Mouse (Mus musculus) CD4-positive, CD25-positive, alpha-beta regulatory T cell, adult 2 months (primary cell): ENCODE measurements around the gene Slc35d3.

ENCODE experiments used
- DNase-seq: peaks from one replicate; pipeline ENCODE4 v3.0.0-alpha.2; 2012; ENCODE audit warnings: low read depth, low spot score

The Slc35d3 gene

DNA sequence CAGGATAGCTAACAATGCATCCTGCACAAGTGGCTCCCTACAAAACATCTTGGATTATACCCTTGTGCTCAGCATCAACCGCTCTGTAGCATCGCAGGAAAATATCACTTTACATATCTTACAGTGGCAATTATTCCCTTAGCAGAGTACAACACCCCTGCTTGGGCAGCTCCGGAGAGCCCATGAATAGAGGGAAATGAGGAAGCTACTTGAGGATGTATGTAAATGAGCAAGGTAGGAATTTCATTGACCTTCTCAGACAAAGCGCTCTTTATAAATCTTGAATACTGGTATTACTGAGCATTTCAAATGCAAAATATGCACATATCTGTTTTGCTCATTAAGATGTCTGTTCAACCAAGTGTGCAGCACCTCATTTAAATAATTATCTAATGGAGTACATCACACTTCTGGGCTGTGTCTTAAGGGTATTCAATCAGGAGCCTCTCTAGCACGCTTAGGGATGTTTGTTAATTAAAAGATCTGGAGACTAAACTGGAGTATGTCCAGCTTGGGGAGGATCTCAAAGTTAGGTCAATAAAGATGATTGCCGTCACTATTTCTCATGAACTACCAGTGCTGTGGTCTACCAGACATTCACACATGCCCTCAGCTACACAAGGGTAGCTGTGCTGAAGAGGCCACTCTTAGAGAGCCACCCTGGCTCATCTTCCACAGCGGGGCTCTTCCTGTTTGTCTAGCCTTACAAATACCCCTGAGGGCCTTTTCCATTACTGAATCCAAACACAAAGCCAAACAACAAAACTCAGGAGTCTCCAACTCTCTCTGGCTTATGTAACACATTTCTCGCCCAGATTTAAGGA, 15.2 kb downstream of the Slc35d3 start:
- no peak for DNase-seq

DNA sequence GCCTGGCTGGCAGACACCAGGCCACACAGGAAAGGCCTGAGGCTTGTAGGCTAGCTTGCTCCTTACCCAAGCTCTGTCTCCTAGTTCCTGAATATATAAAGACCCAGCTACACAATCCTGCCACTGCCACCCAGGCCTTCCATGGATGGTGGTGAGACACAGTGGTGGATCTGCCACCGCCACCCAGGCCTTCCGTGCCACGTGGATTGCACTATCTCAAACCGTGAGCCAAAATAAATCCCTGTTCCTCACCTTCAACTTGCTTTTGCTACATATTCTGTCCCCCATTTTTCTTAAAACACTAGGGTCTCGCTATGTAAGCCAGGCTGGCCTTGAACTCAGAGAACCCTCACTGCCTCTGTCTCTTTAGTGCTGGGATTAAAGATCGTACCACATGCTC, 17.0 kb downstream of the Slc35d3 start:
- DNase-seq = no peak

GRCm38 (mm10) chr10:19831072-19831849, 20.0 kb downstream of the Slc35d3 start:
- DNase-seq = no peak

GRCm38 (mm10) chr10:19820986-19821385, 30.3 kb downstream of the Slc35d3 start:
- DNase-seq = no peak

DNA sequence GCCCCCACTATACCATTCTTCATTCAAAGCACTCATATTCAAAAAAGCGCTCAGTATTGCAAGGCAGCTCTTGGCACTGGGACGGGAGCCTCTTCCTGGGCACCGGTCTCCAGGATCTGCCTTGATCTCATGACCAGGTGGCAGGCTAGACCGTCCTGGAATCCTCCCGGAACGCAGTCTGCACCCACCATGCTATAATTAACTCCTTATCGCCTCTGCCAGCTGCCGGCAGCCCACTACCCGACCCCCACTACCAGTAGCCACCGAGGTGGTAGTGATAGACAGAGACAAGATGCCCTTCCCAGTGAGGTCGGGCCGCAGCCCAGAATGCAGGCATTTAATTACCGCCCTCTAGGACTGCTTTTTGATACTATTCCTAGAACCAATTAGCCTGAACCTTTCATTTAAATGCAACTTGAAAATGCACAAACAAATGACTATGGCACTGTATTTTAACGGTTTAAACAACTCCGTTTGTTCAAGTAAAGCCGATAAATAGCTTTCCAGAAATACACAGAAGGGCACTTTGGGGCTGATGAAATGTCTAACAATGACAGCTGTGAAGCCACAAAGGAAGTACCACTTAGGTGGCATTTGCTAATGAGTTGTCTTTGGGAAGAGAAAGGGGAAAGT, 32.4 kb downstream of the Slc35d3 start:
- DNase-seq = no peak

GRCm38 (mm10) chr10:19815371-19815770, 35.9 kb downstream of the Slc35d3 start:
- no peak for DNase-seq

GRCm38 (mm10) chr10:19811436-19812172, 39.7 kb downstream of the Slc35d3 start:
- peak; percentile 53 for DNase-seq

GRCm38 (mm10) chr10:19804763-19805162, 46.5 kb downstream of the Slc35d3 start:
- DNase-seq = no peak

DNA sequence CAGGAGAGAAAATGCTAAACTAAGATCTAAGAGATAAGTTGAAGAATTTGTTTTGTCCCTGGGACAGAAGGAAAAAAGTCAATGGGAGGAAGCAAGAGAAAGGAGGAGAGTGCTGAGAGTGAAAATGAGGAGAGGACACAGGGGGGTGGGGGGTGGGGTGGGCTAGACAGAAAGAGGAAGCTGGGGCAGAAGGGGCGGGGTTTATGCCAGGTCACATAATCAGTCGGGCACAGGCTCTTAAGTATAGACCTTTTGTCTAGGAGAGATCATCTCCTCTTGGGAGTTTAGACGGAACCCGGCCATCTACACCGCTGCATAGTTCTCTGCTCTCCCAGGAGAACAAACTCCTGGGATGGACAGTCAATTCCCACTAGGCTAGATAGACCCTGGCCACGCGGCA, 48.3 kb downstream of the Slc35d3 start:
- DNase-seq = no peak
